Mouse (Mus musculus) lung, postnatal 10 days (tissue): ENCODE measurements around the gene Gm17019.
"Not testable (repeated sequence)": the region's sequence is repeated elsewhere in the genome, so short reads cannot be mapped to it uniquely, and the experiment has no call there.

Experiments used
- DNase-seq: peaks from one replicate; pipeline ENCODE4 v3.0.0; 2021

Gene Gm17019

GRCm38 (mm10) chr5:15032898-15033297 is at the start of gene Gm17019:
Gene Gm17019 (minus strand): TSS chr5:15032998.
- not testable (repeated sequence) for DNase-seq

- DNase-seq: not testable (repeated sequence)
Measured at GRCm38 (mm10) chr5:15062385-15062715, 29.6 kb upstream of the Gm17019 start.

- DNase-seq: not testable (repeated sequence)
Measured at GRCm38 (mm10) chr5:15061638-15062384, 29.0 kb upstream of the Gm17019 start.

GRCm38 (mm10) chr5:15054151-15055025 is 21.6 kb upstream of the Gm17019 start:
- DNase-seq: not testable (repeated sequence)

GRCm38 (mm10) chr5:15053606-15053962 is 20.8 kb upstream of the Gm17019 start:
- DNase-seq: not testable (repeated sequence)

- not testable (repeated sequence) for DNase-seq
Measured at GRCm38 (mm10) chr5:15052945-15053605, 20.3 kb upstream of the Gm17019 start.

- not testable (repeated sequence) for DNase-seq
Measured at GRCm38 (mm10) chr5:15050807-15051206, 18.0 kb upstream of the Gm17019 start.

- not testable (repeated sequence) for DNase-seq
Measured at GRCm38 (mm10) chr5:15044830-15045767, 12.3 kb upstream of the Gm17019 start.

GRCm38 (mm10) chr5:15040784-15041183 is 8.0 kb upstream of the Gm17019 start:
- DNase-seq: not testable (repeated sequence)

GRCm38 (mm10) chr5:15039984-15040383 is 7.2 kb upstream of the Gm17019 start:
- DNase-seq: not testable (repeated sequence)

- DNase-seq: not testable (repeated sequence)
Measured at GRCm38 (mm10) chr5:15024316-15024715, 8.5 kb downstream of the Gm17019 start.

GRCm38 (mm10) chr5:15020067-15020466 is 12.7 kb downstream of the Gm17019 start:
- not testable (repeated sequence) for DNase-seq

GRCm38 (mm10) chr5:15010639-15011582 is 21.9 kb downstream of the Gm17019 start:
- DNase-seq: not testable (repeated sequence)

GRCm38 (mm10) chr5:15006907-15007306 is 25.9 kb downstream of the Gm17019 start:
- DNase-seq: not testable (repeated sequence)

GRCm38 (mm10) chr5:15006288-15006687 is 26.5 kb downstream of the Gm17019 start:
- not testable (repeated sequence) for DNase-seq

- DNase-seq: not testable (repeated sequence)
Measured at GRCm38 (mm10) chr5:15005584-15005983, 27.2 kb downstream of the Gm17019 start.

GRCm38 (mm10) chr5:15004569-15005562 is 27.9 kb downstream of the Gm17019 start:
- not testable (repeated sequence) for DNase-seq

- DNase-seq: not testable (repeated sequence)
Measured at GRCm38 (mm10) chr5:14998077-14998476, 34.7 kb downstream of the Gm17019 start.

GRCm38 (mm10) chr5:14997556-14997955 is 35.2 kb downstream of the Gm17019 start:
- DNase-seq: not testable (repeated sequence)
